Mouse (Mus musculus) ovary, postnatal 36 days (tissue): ENCODE measurements around the gene Dhx9.
A peak's percentile ranks its signal among the peaks of the same experiment; 100 is the strongest.
"Not testable (repeated sequence)": the region's sequence is repeated elsewhere in the genome, so short reads cannot be mapped to it uniquely, and the experiment has no call there.

Experiments
- DNase-seq: peaks from one replicate; pipeline ENCODE4 v3.0.0; 2022; ENCODE audit warnings: low spot score, mixed read lengths

Gene Dhx9

GRCm38 (mm10) chr1:153417805-153418204 is 69.7 kb downstream of the Dhx9 start:
- not testable (repeated sequence) for DNase-seq

GRCm38 (mm10) chr1:153416271-153416832 is 71.1 kb downstream of the Dhx9 start:
- DNase-seq: not testable (repeated sequence)

DNA sequence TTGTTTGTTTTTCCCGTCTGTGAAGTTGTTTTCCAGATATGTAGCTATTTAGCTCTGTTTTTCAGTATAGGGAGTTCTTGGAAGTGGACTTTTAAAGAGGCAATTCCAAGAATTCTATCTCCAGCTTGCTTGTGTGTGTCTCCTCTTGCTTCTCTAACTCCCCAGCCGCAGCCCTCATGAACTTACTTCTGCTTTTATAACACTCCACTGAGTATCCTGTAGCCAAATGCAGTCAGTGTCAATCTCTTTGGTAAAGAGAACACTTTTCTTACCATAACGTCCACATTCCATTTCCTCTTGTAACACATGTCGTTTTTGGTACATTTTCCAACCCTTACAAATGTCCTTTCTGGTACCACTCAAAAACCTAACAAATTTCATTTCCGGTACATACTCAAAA is 71.7 kb downstream of the Dhx9 start:
- DNase-seq: not testable (repeated sequence)

- no peak for DNase-seq
Observed at GRCm38 (mm10) chr1:153414962-153415361, 72.5 kb downstream of the Dhx9 start.

DNA sequence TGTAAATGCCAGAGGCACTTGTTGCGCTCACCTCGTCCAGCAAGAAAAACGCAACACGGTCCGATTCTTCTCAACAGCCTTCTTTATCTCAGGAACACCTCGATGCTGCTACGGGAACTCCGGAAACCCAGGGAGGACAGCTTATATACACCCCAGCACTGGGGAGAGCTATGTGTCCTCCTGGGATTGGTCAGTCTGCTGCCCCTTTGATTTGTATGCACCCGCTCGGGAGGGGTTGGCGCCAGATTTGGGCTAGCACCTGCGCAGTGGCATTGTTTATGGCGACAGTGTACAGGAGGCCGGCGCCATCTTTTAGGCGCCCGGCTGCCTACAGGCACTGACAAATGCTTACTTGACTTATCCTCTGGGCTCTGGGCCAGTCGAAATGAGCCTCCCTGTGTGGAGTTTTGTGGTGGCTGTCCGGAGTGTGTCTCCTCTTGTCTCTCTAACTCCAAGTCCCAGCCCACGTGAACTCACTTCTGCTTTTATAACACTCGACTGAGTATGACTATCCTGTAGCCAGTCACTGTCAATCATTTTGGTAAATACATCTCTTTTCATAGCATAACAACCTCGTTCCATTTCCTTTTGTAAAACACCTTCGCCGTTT is 73.2 kb downstream of the Dhx9 start:
- peak; percentile 43 for DNase-seq

GRCm38 (mm10) chr1:153413397-153414020 is 74.0 kb downstream of the Dhx9 start:
- not testable (repeated sequence) for DNase-seq

DNA sequence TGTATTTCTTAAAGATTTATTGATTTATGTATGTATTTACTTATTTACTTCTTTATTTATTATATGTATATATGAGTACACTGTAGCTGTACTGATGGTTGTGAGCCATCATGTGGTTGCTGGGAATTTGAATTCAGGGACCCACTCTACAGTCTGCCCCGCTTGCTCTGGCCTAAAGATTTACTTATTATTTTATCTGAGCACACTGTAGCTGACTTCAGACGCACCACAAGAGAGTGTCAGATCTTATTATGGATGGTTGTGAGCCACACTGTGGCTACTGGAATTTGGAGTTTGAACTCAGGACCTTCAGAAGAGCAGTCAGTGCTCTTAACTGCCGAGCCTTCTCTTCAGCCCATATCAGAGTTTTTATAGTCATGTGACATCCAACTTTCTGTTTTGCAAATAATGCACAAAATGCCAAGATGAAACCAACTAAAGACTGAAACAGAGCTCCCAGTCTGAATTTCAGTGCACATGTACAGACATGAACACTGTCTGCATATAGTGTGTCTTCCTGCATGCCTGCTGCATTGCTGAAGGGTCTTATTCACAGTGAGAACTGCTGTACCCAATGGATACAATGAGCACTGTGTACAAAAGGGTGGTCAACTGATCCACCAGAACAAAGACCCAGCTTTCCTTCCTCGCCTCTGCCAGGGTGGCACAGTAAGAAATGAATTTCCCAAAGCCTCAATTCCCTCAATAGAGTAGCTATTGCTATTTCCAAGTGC is 74.6 kb downstream of the Dhx9 start:
- DNase-seq: not testable (repeated sequence)

DNA sequence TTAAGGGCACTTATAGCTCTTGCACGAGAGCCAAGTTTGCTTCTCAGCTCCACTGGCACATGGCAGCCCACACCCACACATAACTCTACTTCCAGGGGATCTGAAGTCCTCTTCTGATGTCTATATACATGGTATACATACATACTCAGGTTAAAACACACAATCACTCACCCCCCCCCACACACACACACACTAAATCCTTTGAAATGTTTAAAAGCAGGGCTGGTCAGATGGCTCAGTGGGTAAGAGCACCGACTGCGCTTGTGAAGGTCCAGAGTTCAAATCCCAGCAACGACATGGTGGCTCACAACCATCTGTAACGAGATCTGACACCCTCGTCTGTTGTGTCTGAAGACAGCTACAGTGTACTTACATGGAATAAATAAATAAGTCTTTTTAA is 75.7 kb downstream of the Dhx9 start:
- no peak for DNase-seq

DNA sequence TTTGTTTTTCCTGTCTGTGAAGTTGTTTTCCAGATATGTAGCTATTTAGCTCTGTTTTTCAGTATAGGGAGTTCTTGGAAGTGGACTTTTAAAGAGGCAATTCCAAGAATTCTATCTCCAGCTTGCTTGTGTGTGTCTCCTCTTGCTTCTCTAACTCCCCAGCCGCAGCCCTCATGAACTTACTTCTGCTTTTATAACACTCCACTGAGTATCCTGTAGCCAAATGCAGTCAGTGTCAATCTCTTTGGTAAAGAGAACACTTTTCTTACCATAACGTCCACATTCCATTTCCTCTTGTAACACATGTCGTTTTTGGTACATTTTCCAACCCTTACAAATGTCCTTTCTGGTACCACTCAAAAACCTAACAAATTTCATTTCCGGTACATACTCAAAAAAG is 76.5 kb downstream of the Dhx9 start:
- DNase-seq: not testable (repeated sequence)

- not testable (repeated sequence) for DNase-seq
Observed at GRCm38 (mm10) chr1:153408296-153408695, 79.2 kb downstream of the Dhx9 start.

DNA sequence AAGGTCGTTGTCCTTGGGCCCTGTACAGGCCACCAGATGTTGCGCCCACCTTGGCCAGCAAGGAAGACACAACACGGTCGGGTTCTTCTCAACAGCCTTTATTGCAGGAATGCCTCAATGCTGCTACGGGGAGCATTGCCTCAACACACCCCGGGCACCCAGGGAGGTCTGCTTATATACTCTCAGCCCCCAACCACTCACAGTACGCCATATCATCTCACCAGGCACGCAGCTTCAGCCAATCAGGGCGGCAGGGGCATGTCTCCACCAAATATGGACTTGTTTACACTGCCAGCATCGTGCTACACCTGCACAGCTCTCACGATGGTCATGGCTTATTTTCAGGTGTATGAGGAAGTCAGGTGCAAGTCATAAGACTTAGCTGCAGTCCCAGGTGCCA is 79.8 kb downstream of the Dhx9 start:
- DNase-seq: not testable (repeated sequence)
